Mouse (Mus musculus) CH12.LX (cell line): ENCODE data around the gene Car3.
"Not testable (repeated sequence)": the region's sequence is repeated elsewhere in the genome, so short reads cannot be mapped to it uniquely, and the experiment has no call there.

Source experiments
- CTCF ChIP-seq, 2 experiments: IDR thresholded peaks in 1 of 2; conservative IDR thresholded peaks in 1 of 2; 2 replicates each; pipeline ENCODE4 v1.5.1; 2011 to 2012; ENCODE audit warnings: low read depth in 2 of 2, low read length in 2 of 2, improper control_type of control experiment in 1 of 2, inconsistent platforms in 1 of 2, mild to moderate bottlenecking in 1 of 2, moderate library complexity in 1 of 2
- E2F4 ChIP-seq: IDR thresholded peaks from 2 replicates; pipeline ENCODE4 v1.6.1; 2011; ENCODE audit warnings: low read depth, low read length, improper control_type of control experiment; ENCODE audit not compliant: insufficient replicate concordance
- EP300 ChIP-seq: IDR thresholded peaks from 2 replicates; pipeline ENCODE4 v1.6.1; 2011; ENCODE audit warnings: low read length, improper control_type of control experiment
- KAT2A ChIP-seq: IDR thresholded peaks from 2 replicates; pipeline ENCODE4 v1.6.1; 2012; ENCODE audit warnings: low read length, improper control_type of control experiment, inconsistent platforms; ENCODE audit not compliant: insufficient replicate concordance
- MAFK ChIP-seq: IDR thresholded peaks from 2 replicates; pipeline ENCODE4 v1.6.1; 2011; ENCODE audit warnings: low read length, improper control_type of control experiment; ENCODE audit not compliant: insufficient replicate concordance
- NRF1 ChIP-seq: IDR thresholded peaks from 2 replicates; pipeline ENCODE4 v1.6.1; 2014; ENCODE audit warnings: low read depth, mild to moderate bottlenecking, inconsistent platforms, low read length, improper control_type of control experiment, moderate library complexity
- POLR2A ChIP-seq: IDR thresholded peaks from 2 replicates; pipeline ENCODE4 v1.6.1; 2011; ENCODE audit warnings: low read depth, mild to moderate bottlenecking, improper control_type of control experiment, low read length
- RCOR1 ChIP-seq: conservative IDR thresholded peaks from 2 replicates; pipeline ENCODE4 v1.6.1; 2012; ENCODE audit warnings: low read depth, mild to moderate bottlenecking, inconsistent platforms, low read length, improper control_type of control experiment
- TCF12 ChIP-seq: IDR thresholded peaks from 2 replicates; pipeline ENCODE4 v1.6.1; 2014; ENCODE audit warnings: low read depth, mild to moderate bottlenecking, inconsistent platforms, low read length, improper control_type of control experiment
- USF1 ChIP-seq: IDR thresholded peaks from 2 replicates; pipeline ENCODE4 v1.6.1; 2014; ENCODE audit warnings: low read depth, mild to moderate bottlenecking, inconsistent platforms, low read length, improper control_type of control experiment
- ZC3H11A ChIP-seq: IDR thresholded peaks from 2 replicates; pipeline ENCODE4 v1.6.1; 2012; ENCODE audit warnings: low read depth, mild to moderate bottlenecking, inconsistent platforms, low read length, improper control_type of control experiment
- ZNF384 ChIP-seq: IDR thresholded peaks from 2 replicates; pipeline ENCODE4 v1.6.1; 2012; ENCODE audit warnings: low read depth, low read length, improper control_type of control experiment, inconsistent platforms

DNA sequence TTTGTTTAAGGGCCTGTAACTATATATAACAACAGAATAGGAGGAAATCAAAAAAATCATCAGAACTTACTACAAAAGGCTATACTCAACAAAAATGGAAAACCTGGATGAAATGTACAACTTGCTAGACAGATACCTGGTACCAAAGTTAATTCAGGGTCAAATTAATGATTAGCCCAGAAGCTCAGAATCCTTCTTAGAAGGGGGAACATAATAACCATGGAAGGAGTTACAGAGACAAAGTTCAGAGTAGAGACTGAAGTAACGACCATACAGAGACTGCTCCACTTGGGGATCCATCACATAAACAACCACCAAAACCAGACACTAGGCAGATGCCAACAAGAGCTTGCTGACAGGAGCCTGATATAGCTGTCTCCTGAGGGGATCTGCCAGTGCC, 47.9 kb upstream of the Car3 start:
- TF ChIP-seq ZNF384; NRF1; CTCF (conservative IDR thresholded peaks at IDR 0.05 in 1 of 2, IDR thresholded peaks at IDR 0.05 in 1 of 2; ENCODE audit: low read depth in 2 of 2, low read length in 2 of 2); POLR2A; MAFK; KAT2A; USF1; ZC3H11A; TCF12; E2F4; RCOR1; EP300: not testable (repeated sequence)
